Mouse (Mus musculus): ENCODE results near the gene Vti1a. TPM values are rescaled to one million over a fixed set of nuclear protein-coding genes. Genes with fewer than 3 reads are reported as not detected.

Vti1a gene
- polyA plus RNA-seq, 1 experiment from 2014 or later: 31.8 TPM

DNA sequence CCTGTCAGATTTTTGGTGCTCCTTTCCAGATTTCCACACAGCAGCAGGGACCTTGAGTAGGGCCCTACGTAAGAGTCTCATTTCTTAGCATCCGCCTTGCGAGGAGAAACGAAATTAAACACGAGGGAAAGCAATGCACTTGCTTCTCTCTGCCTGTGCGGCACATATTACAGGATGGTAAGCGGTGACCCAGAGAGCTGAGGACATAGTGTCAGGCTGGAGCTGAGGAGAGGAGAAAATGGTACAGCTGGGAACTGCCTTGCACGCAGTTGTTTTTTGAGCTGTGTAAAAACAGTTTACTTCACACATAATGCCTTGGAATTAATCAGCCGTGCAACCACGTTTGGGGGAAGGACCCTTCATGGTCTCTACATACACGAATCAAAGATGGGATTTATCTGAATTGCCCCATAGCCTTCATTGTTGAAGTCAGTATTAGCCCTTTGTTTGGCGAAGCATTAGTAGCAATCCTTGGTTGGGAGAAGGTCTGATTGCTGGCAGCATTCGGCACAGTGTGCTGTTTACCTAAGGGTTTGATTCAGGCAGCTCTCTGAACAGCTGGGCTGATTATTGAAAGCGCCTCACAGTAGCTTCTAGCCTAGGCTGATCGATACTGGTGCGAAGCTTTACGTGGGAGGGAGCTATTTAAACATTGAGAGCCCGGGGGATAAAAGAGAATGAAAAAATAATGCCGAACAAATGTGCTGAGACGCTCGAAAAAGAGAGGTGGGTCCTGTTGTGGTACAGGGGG, 153.4 kb downstream of the Vti1a start:
- WGBS: 60% methylated on average over 21 of the region's 21 CpGs
- Histone ChIP-seq H3K27me3 (no peaks in the 10 kb centered on the region), H3K4me1 (peaks cover 8% of the 10 kb centered on the region), H3K9ac (no peak overlapping the region), H3K36me3 (no peaks in the 10 kb centered on the region), H3K4me2 (replicated peaks) (no peak overlapping the region), H3K9me3 (no peaks in the 10 kb centered on the region), H3K27ac (no peak overlapping the region), H3K4me3 (no peak overlapping the region)
- no peak for ATAC-seq (ENCODE audit: insufficient number of reproducible peaks, insufficient read depth, low FRiP score, low TSS enrichment)

DNA sequence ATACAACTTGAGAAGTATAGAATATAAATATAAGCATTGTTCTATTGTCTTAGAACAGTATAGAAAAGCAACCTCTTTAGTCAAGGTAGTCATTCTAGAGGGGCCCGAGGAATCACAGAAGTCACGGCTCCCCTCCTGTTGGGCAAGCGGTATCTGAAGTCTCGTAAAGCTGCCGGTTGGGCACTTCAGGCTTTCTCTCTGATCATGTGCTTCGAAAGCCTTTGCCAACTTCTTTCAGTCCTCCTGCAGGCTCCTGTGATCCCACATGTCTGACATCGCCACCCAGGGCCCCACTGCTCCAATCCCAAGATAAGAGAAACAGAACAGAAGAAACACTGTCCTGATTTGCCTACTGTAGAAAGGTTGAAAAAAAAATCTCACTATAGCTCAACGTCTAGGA, 156.5 kb downstream of the Vti1a start:
- WGBS: 87% methylated on average over 8 of the region's 8 CpGs
- no peak overlapping the region for H3K4me2 ChIP-seq (replicated peaks)
- no peak overlapping the region for H3K4me3 ChIP-seq
- H3K36me3 ChIP-seq: no peaks in the 10 kb centered on the region
- no peak for ATAC-seq (ENCODE audit: insufficient number of reproducible peaks, insufficient read depth, low FRiP score, low TSS enrichment)
- H3K27me3 ChIP-seq: no peaks in the 10 kb centered on the region
- H3K27ac ChIP-seq: no peak overlapping the region
- H3K9ac ChIP-seq: no peak overlapping the region
- peaks cover 8% of the 10 kb centered on the region for H3K4me1 ChIP-seq
- no peaks in the 10 kb centered on the region for H3K9me3 ChIP-seq

DNA sequence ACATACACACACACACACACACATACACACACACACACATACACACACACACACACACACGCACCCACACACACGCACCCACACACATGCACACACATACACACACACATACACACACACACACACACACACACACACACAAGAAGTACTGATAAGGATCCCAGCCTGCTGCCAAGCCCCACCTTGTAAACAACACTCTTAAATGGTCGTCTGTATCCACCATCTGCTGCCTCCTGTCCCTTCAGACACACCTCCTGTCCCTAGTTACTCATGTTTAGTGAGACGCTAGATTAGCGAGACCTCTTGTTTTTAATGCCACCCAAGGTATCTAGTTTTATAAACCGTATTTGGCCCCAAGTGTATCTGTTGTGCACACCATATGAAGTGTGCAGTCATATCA, 158.1 kb downstream of the Vti1a start:
- Histone ChIP-seq H3K36me3 (no peaks in the 10 kb centered on the region), H3K9me3 (no peaks in the 10 kb centered on the region), H3K4me2 (replicated peaks) (no peak overlapping the region), H3K27me3 (no peaks in the 10 kb centered on the region), H3K27ac (no peak overlapping the region), H3K9ac (no peak overlapping the region), H3K4me1 (peaks cover 9% of the 10 kb centered on the region), H3K4me3 (no peak overlapping the region)
- no peak for ATAC-seq (ENCODE audit: insufficient number of reproducible peaks, insufficient read depth, low FRiP score, low TSS enrichment)
- WGBS: 78% methylated on average over 6 of the region's 6 CpGs

- H3K27ac ChIP-seq: no peak overlapping the region
- H3K4me3 ChIP-seq: no peak overlapping the region
- ATAC-seq (ENCODE audit: insufficient number of reproducible peaks, insufficient read depth, low FRiP score, low TSS enrichment): no peak
Measured at GRCm38 (mm10) chr19:55480526-55480925, 164.4 kb downstream of the Vti1a start.

GRCm38 (mm10) chr19:55481308-55481707, 165.2 kb downstream of the Vti1a start:
- no peak for ATAC-seq (ENCODE audit: insufficient number of reproducible peaks, insufficient read depth, low FRiP score, low TSS enrichment)
- 51% methylated on average over 5 of the region's 5 CpGs for WGBS

More at GRCm38 (mm10) chr19:55480526-55480925, 164.4 kb downstream of the Vti1a start:
- Histone ChIP-seq H3K9me3 (no peaks in the 10 kb centered on the region), H3K36me3 (no peaks in the 10 kb centered on the region), H3K27me3 (no peaks in the 10 kb centered on the region), H3K4me1 (peaks cover 8% of the 10 kb centered on the region; the same call in 1 of the 2 replicates), H3K4me2 (replicated peaks) (no peak overlapping the region), H3K9ac (no peak overlapping the region)
- WGBS: 88% methylated on average over 5 of the region's 5 CpGs

GRCm38 (mm10) chr19:55483526-55483925, 167.4 kb downstream of the Vti1a start:
- no peak for ATAC-seq (ENCODE audit: insufficient number of reproducible peaks, insufficient read depth, low FRiP score, low TSS enrichment)
- H3K27me3 ChIP-seq: no peaks in the 10 kb centered on the region
- H3K9ac ChIP-seq: no peak overlapping the region
- no peaks in the 10 kb centered on the region for H3K36me3 ChIP-seq
- H3K4me2 ChIP-seq (replicated peaks): no peak overlapping the region
- no peak overlapping the region for H3K27ac ChIP-seq
- 71% methylated on average over 5 of the region's 5 CpGs for WGBS
- peaks cover 5% of the 10 kb centered on the region; the same call in 1 of the 2 replicates for H3K4me1 ChIP-seq
- H3K9me3 ChIP-seq: no peaks in the 10 kb centered on the region
- H3K4me3 ChIP-seq: no peak overlapping the region

More at GRCm38 (mm10) chr19:55481308-55481707, 165.2 kb downstream of the Vti1a start:
- no peaks in the 10 kb centered on the region for H3K36me3 ChIP-seq
- no peak overlapping the region for H3K9ac ChIP-seq
- H3K27me3 ChIP-seq: no peaks in the 10 kb centered on the region
- no peaks in the 10 kb centered on the region for H3K9me3 ChIP-seq
- H3K27ac ChIP-seq: no peak overlapping the region
- no peak overlapping the region for H3K4me3 ChIP-seq
- no peak overlapping the region for H3K4me2 ChIP-seq (replicated peaks)
- peaks cover 8% of the 10 kb centered on the region; the same call in 1 of the 2 replicates for H3K4me1 ChIP-seq

DNA sequence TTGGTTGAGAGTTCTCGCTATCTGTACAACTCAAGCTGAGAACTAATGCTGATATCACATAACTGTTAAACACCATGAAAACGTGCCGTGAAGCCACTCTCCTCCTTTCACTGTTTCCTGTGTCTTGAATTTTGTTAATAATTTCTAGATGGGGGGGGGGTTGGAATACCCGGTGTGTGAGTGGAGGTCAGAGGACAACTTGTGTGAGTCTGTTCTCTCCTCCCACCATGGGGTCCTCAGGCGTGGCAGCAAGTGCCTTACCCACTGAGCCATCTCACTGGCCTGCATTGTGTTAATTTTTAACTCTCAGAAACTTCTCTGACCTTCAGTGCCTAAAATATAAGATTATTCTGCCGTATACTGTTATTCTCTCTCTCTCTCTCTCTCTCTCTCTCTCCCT, 168.5 kb downstream of the Vti1a start:
- 71% methylated on average over 6 of the region's 6 CpGs for WGBS
- ATAC-seq (ENCODE audit: insufficient number of reproducible peaks, insufficient read depth, low FRiP score, low TSS enrichment): no peak
- H3K9me3 ChIP-seq: no peaks in the 10 kb centered on the region

GRCm38 (mm10) chr19:55486473-55486872, 170.4 kb downstream of the Vti1a start:
- Histone ChIP-seq H3K9ac (no peak overlapping the region), H3K9me3 (no peaks in the 10 kb centered on the region), H3K4me1 (peaks cover 10% of the 10 kb centered on the region), H3K36me3 (no peaks in the 10 kb centered on the region), H3K27me3 (no peaks in the 10 kb centered on the region), H3K27ac (no peak overlapping the region), H3K4me2 (replicated peaks) (no peak overlapping the region), H3K4me3 (no peak overlapping the region)
- no peak for ATAC-seq (ENCODE audit: insufficient number of reproducible peaks, insufficient read depth, low FRiP score, low TSS enrichment)
- WGBS: 72% methylated on average over 4 of the region's 4 CpGs

More for the DNA sequence above, 168.5 kb downstream of the Vti1a start:
- Histone ChIP-seq H3K4me3 (no peak overlapping the region), H3K27me3 (no peaks in the 10 kb centered on the region), H3K36me3 (no peaks in the 10 kb centered on the region), H3K4me2 (replicated peaks) (no peak overlapping the region), H3K27ac (no peak overlapping the region), H3K4me1 (peaks cover 5% of the 10 kb centered on the region; the same call in 1 of the 2 replicates), H3K9ac (no peak overlapping the region)

DNA sequence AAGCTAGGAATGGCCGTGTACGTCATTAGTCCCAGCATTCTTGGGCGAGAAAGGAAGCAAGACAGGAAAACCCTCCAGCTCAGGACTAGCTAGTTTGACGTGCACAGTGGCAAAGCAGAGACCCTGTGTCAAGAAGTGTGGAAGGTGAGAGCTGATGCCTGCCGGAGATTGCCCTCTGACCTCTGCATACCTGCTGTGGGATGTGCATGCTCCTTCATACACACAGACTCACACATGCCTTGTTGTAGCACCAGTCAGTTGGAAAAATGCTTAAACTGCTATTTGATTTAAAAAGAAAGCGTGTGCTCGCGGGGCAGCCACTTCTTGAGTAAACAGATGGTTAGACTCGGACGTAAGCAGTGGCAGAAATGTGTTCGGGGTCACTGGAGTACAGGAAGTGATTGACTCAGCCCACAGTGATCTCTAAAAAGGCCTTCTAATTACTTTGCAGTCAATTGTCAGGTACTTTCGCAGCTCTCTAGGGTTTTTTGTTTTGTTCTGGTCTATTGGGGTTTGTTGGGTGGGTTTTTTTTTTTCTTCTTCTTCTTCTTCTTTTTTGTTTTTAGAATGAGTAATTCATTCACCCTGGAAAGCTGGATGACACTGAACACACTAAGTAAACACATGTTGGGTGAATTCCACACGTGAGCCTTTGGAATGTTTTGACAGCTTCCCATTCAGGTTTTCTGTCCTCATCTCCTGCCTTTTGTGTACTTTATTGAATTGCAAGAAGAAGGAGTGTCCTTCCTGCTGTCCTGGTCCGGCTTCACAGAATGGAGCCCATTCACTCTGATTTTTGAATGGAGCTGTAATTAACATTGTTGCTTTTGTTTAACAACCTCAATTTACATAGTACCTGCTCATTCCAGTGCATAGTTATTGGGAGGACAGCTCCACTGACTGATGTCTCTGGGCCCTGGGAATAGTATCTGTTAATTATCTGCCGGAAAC, 175.3 kb downstream of the Vti1a start:
- no peaks in the 10 kb centered on the region for H3K36me3 ChIP-seq
- peaks cover 24% of the 10 kb centered on the region for H3K4me1 ChIP-seq
- no peak for ATAC-seq (ENCODE audit: insufficient number of reproducible peaks, insufficient read depth, low FRiP score, low TSS enrichment)
- H3K27me3 ChIP-seq: no peaks in the 10 kb centered on the region
- H3K9me3 ChIP-seq: no peaks in the 10 kb centered on the region
- H3K27ac ChIP-seq: no peak overlapping the region
- H3K4me2 ChIP-seq (replicated peaks): no peak overlapping the region
- no peak overlapping the region for H3K9ac ChIP-seq
- WGBS: 21% methylated on average over 15 of the region's 15 CpGs
- H3K4me3 ChIP-seq: no peak overlapping the region

- H3K36me3 ChIP-seq: no peaks in the 10 kb centered on the region
- WGBS: 70% methylated on average over 9 of the region's 9 CpGs
- H3K4me1 ChIP-seq: peaks cover 28% of the 10 kb centered on the region
- H3K9me3 ChIP-seq: no peaks in the 10 kb centered on the region
- H3K27ac ChIP-seq: no peak overlapping the region
- no peak overlapping the region for H3K9ac ChIP-seq
- no peak overlapping the region for H3K4me2 ChIP-seq (replicated peaks)
- ATAC-seq (ENCODE audit: insufficient number of reproducible peaks, insufficient read depth, low FRiP score, low TSS enrichment): no peak
- no peak overlapping the region for H3K4me3 ChIP-seq
- no peaks in the 10 kb centered on the region for H3K27me3 ChIP-seq
Measured at GRCm38 (mm10) chr19:55496333-55496732, 180.2 kb downstream of the Vti1a start.

DNA sequence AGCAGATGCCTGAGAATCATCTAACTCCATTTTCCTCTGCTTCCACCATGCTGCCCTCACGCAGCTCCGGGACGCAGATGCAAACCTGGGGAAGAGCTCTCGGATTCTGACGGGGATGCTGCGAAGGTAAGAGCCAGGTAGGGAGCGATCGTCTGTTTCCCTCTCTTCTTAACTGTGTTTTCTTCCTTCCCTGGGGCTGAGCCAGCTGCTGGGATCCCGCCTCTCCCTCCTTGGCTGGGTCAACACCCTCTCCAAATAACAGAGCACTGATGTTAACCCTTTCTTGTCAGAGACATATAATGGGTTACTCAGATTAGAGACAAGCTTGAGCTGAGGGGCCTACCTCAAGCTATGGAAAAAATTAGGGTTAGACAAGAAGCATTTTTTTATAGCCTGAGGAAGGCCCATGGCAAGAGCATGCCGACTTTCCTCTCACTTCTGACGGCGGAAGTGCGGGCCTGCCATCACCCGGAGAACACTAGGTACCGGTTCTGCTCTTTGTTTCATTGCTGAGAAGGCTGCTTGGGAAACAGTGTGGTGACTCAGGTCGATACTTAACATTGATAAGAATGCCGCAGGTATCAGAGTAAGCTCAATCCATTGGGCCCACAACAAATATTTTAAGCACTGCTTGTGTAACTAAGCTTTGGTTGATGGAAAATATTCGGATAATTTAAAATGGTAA, 183.2 kb downstream of the Vti1a start:
- ATAC-seq (ENCODE audit: insufficient number of reproducible peaks, insufficient read depth, low FRiP score, low TSS enrichment): no peak
- Histone ChIP-seq H3K4me3 (no peak overlapping the region), H3K9me3 (no peaks in the 10 kb centered on the region), H3K4me2 (replicated peaks) (0 out of 2 replicates have a peak overlapping the region, but pooled peaks have one; percentile 2), H3K27ac (no peak overlapping the region), H3K27me3 (no peaks in the 10 kb centered on the region), H3K9ac (no peak overlapping the region), H3K4me1 (peaks cover 12% of the 10 kb centered on the region), H3K36me3 (no peaks in the 10 kb centered on the region)
- WGBS: 60% methylated on average over 18 of the region's 18 CpGs

All from embryonic facial prominence, embryonic 12.5 days (tissue).